Mouse (Mus musculus) cerebellum, adult 9-11 months (tissue): ENCODE results near the gene Akirin2.

Experiments
- DNase-seq: peaks from one replicate; pipeline ENCODE4 v3.0.0; 2022

Gene Akirin2

DNA sequence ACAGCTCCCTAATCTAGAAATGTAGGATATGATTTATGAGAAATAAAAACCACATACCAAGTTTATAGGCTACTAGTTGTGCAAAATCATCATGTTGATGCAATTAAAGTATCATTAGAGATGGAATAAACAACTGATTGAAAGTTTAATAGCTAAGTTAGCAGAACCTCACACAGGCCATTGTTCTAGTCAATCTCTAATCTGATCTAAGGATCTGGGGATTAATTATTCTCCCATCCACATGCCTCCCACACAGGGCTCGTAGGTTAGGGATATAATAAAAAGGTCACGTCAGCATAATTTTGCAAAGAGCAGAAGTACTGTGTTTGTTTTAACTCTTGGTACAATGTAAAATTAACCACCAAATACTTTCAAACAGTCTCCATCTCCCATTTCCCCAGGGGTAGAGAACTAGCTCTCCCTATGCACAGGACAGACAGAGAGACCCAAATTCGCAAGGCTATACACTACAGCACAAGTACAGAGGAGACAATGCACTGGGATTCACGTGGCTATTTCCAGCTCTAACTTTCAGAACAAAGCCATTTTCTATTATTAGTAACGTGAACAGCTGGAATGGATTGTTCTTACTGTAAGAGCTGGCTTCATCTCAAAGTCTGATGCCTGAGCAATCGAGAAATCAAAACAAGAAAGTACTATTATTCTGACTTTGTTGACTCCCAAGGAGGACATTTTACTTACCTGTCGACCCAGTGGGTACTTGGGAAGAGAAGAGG lies 34.3 kb downstream of the Akirin2 start:
- DNase-seq, result no peak

DNA sequence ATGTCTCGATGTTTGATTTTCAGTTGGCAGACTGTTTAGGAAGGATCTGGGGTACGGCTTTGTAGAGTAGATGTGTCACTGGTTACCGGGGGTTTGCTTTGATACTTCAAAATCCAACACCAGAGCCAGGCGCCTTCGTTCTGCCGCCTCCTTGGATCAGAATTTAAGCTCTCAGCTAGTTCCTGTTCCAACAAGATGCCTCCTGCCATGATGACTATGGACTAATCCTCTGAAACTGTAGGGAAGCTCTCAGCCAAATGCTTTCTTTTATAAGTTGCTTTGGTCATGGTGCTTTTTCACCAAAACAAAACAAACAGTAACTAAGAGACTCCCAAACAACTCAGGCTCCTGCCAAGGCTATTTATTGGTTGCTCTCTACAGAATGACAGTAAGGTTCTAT lies 52.4 kb downstream of the Akirin2 start:
- DNase-seq, result no peak

DNA sequence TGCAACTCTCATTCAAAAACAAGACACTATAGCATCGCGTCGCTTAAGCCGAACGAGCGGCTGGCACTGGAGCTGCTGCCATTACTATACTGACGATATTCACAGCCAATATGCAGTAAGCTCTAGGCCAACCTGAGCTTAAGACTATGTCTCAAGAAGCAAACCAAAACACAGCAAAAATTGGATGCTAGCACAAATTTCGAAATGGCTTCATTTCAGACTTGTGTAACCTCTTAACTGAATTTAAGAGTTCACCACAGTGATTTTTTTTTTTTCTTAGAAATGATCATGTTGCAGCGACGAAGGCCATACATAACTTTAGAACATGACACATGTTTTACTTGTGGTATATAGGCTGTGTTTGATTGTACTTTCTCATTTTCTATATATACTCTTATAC lies 55.9 kb downstream of the Akirin2 start:
- DNase-seq, result no peak

DNA sequence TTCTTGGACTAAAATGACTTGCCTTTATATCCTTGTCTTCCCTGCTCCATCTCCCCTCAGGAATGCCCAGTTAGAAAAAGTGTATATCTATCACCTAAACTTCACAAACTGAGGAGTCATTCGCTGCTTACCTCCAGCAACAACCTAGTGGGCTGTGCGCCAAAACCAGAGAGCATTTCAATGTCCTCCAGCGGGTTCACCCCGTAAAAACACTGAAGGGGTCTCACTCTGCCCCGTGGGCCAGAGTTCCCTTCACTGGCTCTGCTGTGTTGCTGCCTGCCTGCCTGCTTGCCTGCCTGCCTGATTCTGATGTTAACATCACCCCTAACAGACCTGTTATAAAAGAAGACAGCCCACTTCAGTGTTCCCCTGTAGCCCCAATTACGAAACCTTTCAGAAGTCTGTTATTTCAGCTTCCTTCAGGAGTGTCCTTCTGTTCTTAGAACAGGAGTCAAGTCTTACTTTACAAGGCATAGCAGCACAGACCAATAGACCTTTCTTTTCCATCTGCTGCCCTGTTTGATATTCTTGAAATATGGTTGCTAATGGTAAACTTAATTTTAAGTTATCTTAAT lies 62.9 kb downstream of the Akirin2 start:
- DNase-seq, result peak; percentile 31

DNA sequence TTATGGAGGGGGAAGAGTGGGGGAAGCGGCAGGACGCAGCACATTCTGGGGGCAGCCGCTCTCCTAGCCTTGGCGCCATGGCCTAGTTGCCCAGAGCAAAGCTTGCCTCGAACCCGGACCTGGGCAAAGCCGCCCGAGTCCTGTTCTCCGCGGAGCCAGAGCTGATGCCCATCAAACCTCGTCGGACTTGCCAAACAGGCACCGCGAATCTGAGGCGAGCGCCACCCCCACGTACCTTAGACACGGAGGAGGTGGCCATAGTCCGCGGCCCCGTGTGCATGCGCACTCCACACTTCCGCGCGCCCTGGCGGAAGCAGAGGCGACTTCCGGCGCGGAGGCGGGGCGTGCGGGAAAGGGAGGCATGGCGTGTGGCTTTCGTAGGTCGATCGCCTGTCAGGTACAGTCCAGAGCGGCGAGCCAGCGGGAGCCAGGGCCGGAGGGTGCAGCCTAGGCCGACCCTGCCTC lies 63.9 kb downstream of the Akirin2 start, which contains the start of the genes Orc3 and Rars2:
Gene Orc3 (minus strand): TSS at position 315 of the 465 bp plus-strand sequence.
Gene Rars2 (plus strand): TSS at position 328 of the 465 bp plus-strand sequence.
- peak; percentile 95 for DNase-seq

DNA sequence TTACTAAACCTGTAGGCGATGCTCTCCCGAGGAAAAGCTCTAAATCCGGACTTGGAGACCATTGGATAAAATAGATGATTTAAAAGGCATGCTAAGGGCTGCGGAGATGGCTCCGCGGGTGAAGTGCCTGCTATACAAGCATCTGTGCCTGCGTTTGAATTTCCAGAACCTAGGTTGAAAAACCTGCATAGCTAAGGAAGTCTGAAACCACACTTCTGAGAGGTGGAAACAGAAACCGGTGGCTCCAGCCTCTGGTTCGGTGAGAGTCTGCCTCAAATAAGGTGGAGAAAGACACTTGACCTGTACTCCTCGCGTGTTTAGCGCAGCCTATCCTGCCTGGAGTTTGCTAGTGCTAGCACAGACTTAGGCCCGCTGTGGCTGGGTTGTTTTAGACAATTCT lies 64.6 kb downstream of the Akirin2 start:
- peak; percentile 27 for DNase-seq

DNA sequence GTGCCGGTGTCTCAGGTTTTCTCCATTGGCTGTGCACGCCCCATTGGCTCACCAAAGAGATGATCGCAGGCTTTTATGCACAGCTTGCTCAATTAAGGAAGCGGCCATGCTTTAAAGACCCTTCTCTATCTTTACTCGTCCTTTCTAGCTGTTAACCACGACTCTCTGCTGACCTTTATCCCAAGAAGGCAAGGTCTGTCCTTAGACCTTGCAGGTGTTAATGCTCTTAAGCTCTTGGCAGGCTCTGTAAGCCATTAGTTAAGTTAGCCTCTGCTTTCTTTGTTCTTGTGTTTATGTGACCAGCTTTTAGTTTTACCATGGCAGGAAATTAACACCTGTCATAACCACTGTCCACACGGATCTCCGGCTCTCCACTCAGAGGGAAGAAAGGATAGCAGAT lies 65.4 kb downstream of the Akirin2 start:
- no peak for DNase-seq
